Mouse (Mus musculus) spleen, adult 2 months (tissue): ENCODE data around the gene Wipf2. TPM values are rescaled to one million over a fixed set of nuclear protein-coding genes. Genes with fewer than 3 reads are reported as not detected.
"Not testable (repeated sequence)": the region's sequence is repeated elsewhere in the genome, so short reads cannot be mapped to it uniquely, and the experiment has no call there.

ENCODE experiments used
- DNase-seq, 2 experiments: peaks; one replicate each; pipeline versions ENCODE4 v3.0.0 to v3.0.0-alpha.2; 2012 to 2021; ENCODE audit warnings: low spot score in 2 of 2, low read depth in 1 of 2
- H3K27ac ChIP-seq: fragments of 200-500 bp; 2 replicates; pipeline ENCODE4 v1.5.1; 2012; ENCODE audit warnings: low read length, inconsistent platforms; ENCODE audit not compliant: insufficient read depth
- H3K27me3 ChIP-seq: fragments of 200-500 bp; 2 replicates; pipeline ENCODE4 v1.6.1; 2012; ENCODE audit warnings: mild to moderate bottlenecking, moderate library complexity, low read length, inconsistent platforms; ENCODE audit not compliant: control insufficient read depth, insufficient read depth
- H3K36me3 ChIP-seq: fragments of 200-500 bp; 2 replicates; pipeline ENCODE4 v1.6.1; 2012; ENCODE audit warnings: mild to moderate bottlenecking, low read length, inconsistent platforms; ENCODE audit not compliant: control insufficient read depth, insufficient read depth
- H3K4me1 ChIP-seq: fragments of 200-500 bp; 2 replicates; pipeline ENCODE4 v1.6.1; 2011; ENCODE audit warnings: inconsistent platforms; ENCODE audit not compliant: control insufficient read depth, insufficient read depth, insufficient read length
- H3K4me3 ChIP-seq: fragments of 200-500 bp; 2 replicates; pipeline ENCODE4 v1.5.1; 2011; ENCODE audit warnings: mild to moderate bottlenecking, inconsistent platforms; ENCODE audit not compliant: insufficient read depth, insufficient read length; ENCODE audit errors: extremely low read depth
- CTCF ChIP-seq: fragments of 200-500 bp; IDR thresholded peaks from 2 replicates; pipeline ENCODE4 v1.5.1; 2011; ENCODE audit warnings: mild to moderate bottlenecking, inconsistent platforms; ENCODE audit not compliant: insufficient read depth, insufficient read length, insufficient replicate concordance; ENCODE audit errors: extremely low read depth
- POLR2A ChIP-seq: fragments of 200-500 bp; IDR thresholded peaks from 2 replicates; pipeline ENCODE4 v1.6.1; 2011; ENCODE audit warnings: low read depth, low read length, inconsistent platforms
- WGBS: fragments of 180-500 bp; shearing (Covaris S2); methylation state at CpG from one replicate; pipeline ENCODE4 v1.1.7; 2018; 5-methylcytosine and 5-hydroxymethylcytosine counted together
- polyA plus RNA-seq: library from polyadenylated mRNA; depleted of rRNA; stranded (reverse); fragments of >200 nt; gene quantifications from 2 replicates; pipeline ENCODE4 v1.2.3, GENCODE M21; 2012

Gene Wipf2
- polyA plus RNA-seq, 1 experiment: 8.0 TPM

DNA sequence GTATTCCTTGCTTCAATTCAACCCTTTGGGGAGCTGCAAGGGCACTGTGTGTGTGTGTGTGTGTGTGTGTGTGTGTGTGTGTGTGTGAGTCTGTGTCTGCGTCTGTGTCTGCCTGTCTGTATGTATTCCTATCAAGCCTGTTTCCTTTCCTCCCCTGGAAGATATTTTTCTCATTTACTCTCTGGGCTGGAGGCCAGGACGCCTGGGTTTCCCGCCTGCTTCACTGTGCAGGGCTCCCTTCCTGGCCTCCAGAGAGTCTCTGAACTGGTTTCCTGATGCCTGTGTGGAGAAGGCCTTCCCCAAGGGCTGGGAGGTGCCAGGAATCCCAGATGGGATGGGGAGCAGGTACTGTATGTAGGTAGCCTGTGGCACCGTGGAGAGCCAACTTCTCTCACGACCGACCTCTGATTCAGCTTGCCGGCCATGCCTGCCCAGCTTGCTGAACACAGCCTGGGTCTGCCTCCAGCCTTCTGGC is 66.7 kb downstream of the Wipf2 start:
- H3K27me3 ChIP-seq: no peaks in the 10 kb centered on the region
- TF ChIP-seq POLR2A: no peak
- TF ChIP-seq CTCF: no peak
- peaks cover 34% of the 10 kb centered on the region; the same call in 1 of the 2 replicates for H3K4me1 ChIP-seq
- peak overlapping the region; percentile 3; the same call in 1 of the 2 replicates for H3K27ac ChIP-seq
- no peak for DNase-seq
- H3K4me3 ChIP-seq: no peak overlapping the region
- WGBS: 69% methylated on average over 7 of the region's 7 CpGs
- H3K36me3 ChIP-seq: no peaks in the 10 kb centered on the region

DNA sequence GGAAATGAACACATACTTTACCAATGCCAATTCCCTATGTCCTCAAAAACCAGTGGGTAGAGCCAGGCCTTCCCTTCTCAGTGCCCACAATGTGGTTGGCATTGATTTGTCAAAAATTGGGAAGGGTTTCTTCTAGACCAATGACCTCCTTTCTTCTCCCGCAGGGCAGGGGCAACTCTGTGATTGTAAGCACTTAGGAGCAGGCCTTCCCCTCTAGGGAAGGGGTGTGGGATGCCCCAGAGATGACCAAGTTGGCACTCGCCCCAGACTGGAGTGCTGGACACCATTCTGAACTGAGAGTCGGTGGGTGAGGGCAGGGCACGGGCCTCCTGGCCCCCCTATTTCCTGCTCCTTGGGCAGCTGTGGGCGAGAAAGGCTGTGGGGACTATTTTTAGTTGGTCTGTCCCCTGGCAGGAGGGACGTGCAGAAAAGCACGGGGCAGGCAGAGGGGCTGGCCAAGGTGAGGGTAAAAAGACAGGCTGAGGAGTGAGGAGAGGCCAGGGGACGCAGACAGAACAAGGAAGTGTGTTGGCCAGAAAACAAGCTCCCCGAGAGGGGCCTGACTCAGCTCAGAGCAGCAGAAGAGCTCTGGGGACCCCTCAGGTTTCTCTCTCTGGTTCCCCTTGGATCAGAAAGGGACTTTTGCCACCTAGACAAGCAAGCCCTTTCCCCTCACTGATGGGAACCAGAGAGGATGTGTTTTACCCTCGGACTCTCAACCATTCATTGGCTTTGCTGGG is 67.5 kb downstream of the Wipf2 start:
- DNase-seq: peak in 1 of 2 experiments; percentile 4
- H3K27me3 ChIP-seq: no peaks in the 10 kb centered on the region
- H3K4me3 ChIP-seq: no peak overlapping the region
- peaks cover 29% of the 10 kb centered on the region; the same call in 1 of the 2 replicates for H3K4me1 ChIP-seq
- no peak for TF ChIP-seq POLR2A
- TF ChIP-seq CTCF: no peak
- no peak overlapping the region for H3K27ac ChIP-seq
- WGBS: 18% methylated on average over 10 of the region's 10 CpGs
- H3K36me3 ChIP-seq: no peaks in the 10 kb centered on the region

DNA sequence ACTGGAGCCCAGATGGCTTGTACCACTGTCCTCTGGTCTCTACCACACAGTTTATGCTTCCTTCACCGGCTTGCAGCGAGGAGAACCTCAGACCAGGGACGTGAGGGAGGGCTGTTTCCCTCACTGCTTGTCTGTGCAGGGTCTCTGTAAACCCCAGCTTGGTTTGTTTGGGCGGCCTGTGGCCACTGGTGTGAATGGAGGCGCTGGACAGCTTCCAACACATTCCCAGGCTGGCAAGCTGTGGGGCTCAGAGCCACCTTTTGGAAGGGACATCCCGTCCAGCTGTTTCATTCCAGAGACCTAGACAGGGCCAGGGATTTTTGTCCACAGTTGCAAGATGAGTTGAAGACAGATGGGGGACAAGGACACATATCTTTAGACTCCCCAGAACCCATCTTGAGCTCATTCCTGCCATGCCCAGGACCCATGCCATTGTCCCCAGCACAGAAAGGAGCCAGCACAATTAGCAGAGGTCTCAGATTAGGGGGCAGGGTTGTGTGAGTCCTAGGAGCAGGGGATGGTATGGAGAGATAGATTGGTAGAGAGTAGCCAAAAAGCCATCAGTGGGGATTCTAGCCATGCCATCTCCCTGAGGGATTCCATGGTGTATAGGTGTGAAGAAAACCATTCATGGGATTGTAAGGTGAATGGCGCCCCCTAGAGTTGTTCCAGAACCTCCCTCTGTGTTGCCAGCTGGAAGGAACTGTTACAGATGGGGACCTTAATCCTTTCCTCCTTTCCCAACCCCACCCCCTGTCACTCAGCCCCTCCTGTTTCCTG is 68.3 kb downstream of the Wipf2 start:
- H3K4me1 ChIP-seq: peaks cover 29% of the 10 kb centered on the region; the same call in 1 of the 2 replicates
- 48% methylated on average over 7 of the region's 7 CpGs for WGBS

DNA sequence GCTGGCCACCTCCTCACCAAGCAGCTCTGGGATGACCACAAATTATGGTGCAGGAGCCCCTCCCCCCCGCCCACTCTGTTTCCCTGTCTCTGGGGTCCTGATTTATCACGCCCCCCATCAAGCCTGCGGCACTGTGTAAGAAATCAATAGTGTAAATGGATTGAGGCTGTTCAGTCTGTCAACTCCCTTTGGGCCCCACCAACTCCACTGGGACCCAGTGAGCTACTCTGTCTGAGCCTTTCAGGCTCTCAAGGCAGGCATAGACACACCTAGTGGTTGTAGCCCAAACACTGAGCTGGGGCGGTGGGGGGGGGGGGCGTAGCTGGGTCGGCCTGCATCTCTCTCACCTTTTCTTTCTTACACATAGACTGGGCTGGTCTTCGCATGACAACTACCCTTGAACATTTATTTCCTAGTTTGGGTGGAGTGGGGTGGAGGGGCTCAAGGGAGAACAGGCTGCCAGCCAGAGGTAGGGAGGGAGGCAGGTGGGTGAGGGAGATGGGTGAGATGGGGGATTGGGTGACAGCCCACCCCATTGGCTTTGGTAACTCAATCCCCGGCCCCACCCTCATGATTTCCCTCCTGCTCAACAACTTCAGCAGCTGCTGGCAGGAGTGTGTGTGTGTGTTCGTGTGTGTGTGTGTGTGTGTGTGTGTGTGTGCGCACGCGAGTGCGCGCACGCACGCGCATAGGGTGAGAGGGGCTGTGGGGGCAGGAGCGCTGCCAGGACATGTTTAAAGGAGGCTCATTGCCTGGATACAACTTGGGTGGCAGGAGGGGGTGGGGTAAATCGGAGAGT is 69.1 kb downstream of the Wipf2 start:
- Histone ChIP-seq H3K27ac (no peak overlapping the region), H3K4me3 (no peak overlapping the region), H3K4me1 (peaks cover 29% of the 10 kb centered on the region; the same call in 1 of the 2 replicates), H3K27me3 (no peaks in the 10 kb centered on the region), H3K36me3 (no peaks in the 10 kb centered on the region)
- TF ChIP-seq CTCF: no peak
- TF ChIP-seq POLR2A: no peak
- WGBS: 48% methylated on average over 19 of the region's 19 CpGs
- DNase-seq: peak in 1 of 2 experiments; percentile 3

More for the DNA sequence above, 68.3 kb downstream of the Wipf2 start:
- Histone ChIP-seq H3K4me3 (no peak overlapping the region), H3K27ac (no peak overlapping the region), H3K36me3 (no peaks in the 10 kb centered on the region), H3K27me3 (no peaks in the 10 kb centered on the region)
- DNase-seq: no peak
- TF ChIP-seq CTCF (no peak), POLR2A (no peak)

DNA sequence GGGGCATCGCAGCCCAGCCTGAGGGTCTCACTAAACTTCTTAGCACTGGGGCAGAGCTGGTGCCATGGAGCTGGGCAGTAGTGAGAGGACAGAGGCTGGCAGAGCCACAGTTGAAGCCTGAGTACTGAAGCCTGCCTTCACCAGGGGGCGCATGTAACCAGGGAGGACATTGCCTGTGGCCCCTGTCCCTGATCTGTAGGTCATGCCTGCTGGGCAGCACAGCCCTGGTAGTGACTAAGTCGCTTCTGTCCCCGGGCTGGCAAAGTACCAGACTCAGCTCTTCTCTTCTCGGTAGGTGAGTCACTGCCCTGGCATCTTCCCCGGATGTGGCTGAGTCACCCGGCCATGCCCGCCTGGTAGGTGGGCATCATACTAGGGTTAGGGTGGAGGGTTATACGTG is 69.7 kb downstream of the Wipf2 start:
- H3K36me3 ChIP-seq: no peaks in the 10 kb centered on the region
- TF ChIP-seq CTCF: peak; percentile 65; the same call in 1 of the 2 replicates
- TF ChIP-seq POLR2A: no peak
- 14% methylated on average over 9 of the region's 9 CpGs for WGBS
- no peak overlapping the region for H3K27ac ChIP-seq
- DNase-seq: peak in 1 of 2 experiments; percentile 74
- peaks cover 27% of the 10 kb centered on the region; the same call in 1 of the 2 replicates for H3K4me1 ChIP-seq
- no peak overlapping the region for H3K4me3 ChIP-seq
- H3K27me3 ChIP-seq: no peaks in the 10 kb centered on the region

DNA sequence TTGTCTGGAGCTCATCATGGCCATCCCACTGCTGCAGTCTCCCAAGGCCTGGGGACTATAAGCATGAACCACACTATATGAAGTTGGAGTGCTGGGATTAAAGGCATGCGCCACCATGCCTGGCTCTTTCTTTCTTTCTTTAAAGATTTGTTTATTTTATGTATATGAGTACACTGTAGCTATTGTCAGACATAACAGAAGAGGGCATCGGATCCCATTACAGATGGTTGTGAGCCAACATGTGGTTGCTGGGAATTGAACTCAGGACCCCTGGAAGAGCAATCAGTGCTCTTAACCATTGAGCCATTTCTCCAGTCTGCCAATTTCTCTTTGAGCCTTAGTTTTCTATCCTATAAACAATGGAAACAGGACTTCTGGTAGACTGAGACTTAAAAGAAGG is 70.4 kb downstream of the Wipf2 start:
- not testable (repeated sequence) for DNase-seq, H3K36me3 ChIP-seq, H3K27ac ChIP-seq, H3K27me3 ChIP-seq, H3K4me3 ChIP-seq
- 93% methylated on average over 2 of the region's 2 CpGs for WGBS
- peaks cover 27% of the 10 kb centered on the region; the same call in 1 of the 2 replicates for H3K4me1 ChIP-seq
